Mouse (Mus musculus) small intestine, adult 2 months (tissue): ENCODE results near the gene Ero1lb.

ENCODE experiments used
- CTCF ChIP-seq: fragments of 200-500 bp; IDR thresholded peaks from 2 replicates; pipeline ENCODE4 v1.5.1; 2012; ENCODE audit warnings: low read depth, mild to moderate bottlenecking, control low read depth, inconsistent platforms, low read length, moderate library complexity, mixed read lengths; ENCODE audit not compliant: insufficient replicate concordance, insufficient read length; ENCODE audit errors: extremely low read depth
- POLR2A ChIP-seq: fragments of 200-500 bp; IDR thresholded peaks from 2 replicates; pipeline ENCODE4 v1.6.1; 2012; ENCODE audit warnings: low read depth, mild to moderate bottlenecking, control low read depth, inconsistent platforms, low read length, moderate library complexity

GRCm38 (mm10) chr13:12534628-12535027 is 31.0 kb upstream of the Ero1lb start:
- TF ChIP-seq CTCF (no peak), POLR2A (no peak)
